In the genomic region with DNA sequence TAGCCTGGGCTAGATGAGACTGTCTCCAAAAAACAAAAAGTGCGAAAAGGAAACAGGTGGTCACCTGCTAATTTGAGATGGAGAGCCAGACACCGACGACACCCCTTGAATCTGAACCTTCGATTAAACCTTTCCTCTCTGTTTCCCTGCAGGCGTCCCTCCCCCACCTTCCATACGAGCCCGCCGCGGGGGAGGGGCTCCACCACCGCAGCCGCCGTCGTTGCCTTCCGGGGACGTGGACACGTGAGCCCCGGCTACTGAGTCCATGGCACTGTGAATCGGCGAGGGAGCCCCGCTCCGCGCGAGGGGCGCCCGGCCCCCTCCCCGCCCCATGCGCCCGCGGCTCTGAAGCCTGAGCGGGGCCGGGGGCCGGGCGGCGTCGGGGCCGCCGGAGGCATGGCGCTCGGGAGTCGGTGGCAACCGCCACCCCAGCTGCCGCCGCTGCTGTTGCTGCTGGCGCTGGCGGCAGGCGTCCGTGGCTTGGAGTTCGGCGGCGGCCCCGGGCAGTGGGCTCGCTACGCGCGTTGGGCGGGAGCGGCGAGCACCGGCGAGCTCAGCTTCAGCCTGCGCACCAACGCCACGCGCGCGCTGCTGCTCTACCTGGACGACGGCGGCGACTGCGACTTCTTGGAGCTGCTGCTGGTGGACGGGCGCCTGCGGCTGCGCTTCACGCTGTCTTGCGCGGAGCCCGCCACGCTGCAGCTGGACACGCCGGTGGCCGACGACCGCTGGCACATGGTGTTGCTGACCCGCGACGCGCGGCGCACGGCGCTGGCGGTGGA, we compare ENCODE assay signal across 7 mouse cellular contexts. TPM values are rescaled to one million over a fixed set of nuclear protein-coding genes. Genes with fewer than 3 reads are reported as not detected.
DNase-seq lines count a peak whose midpoint lies in the region; ATAC-seq and TF ChIP-seq lines count a peak whose summit lies in the region.

No protein-coding gene starts in this region.

- H3K27ac ChIP-seq in testis, adult 2 months (ENCODE audit: control insufficient read depth, insufficient read depth, low read depth, low read length) = no peak overlapping the region
- H3K27ac ChIP-seq in forebrain, embryonic 15.5 days (replicated peaks) = 0 out of 2 replicates have a peak overlapping the region, but pooled peaks have one; percentile 77
- no peak overlapping the region for H3K27ac ChIP-seq in midbrain, embryonic 14.5 days (replicated peaks; ENCODE audit: low read depth, low read length)

- no peak for TF ChIP-seq CTCF in testis, adult 2 months (IDR thresholded peaks at IDR 0.05; ENCODE audit: control insufficient read depth, insufficient read depth, insufficient replicate concordance, low read depth, low read length)

- H3K4me2 ChIP-seq in forebrain, embryonic 15.5 days (replicated peaks) = peak overlapping the region; percentile 64
- peak overlapping the region; percentile 53 for H3K4me2 ChIP-seq in midbrain, embryonic 14.5 days (ENCODE audit: low read length)

- WGBS in forebrain, embryonic 15.5 days = under 1% methylated on average over 69 of the region's 94 CpGs
- WGBS in midbrain, embryonic 14.5 days = under 1% methylated on average over 93 of the region's 94 CpGs

- no peak for DNase-seq in testis, postnatal 14 days (ENCODE audit: low spot score)
- peak; percentile 70 to 76 for DNase-seq in kidney, postnatal 4 days
- peak; percentile 75 for DNase-seq in midbrain, embryonic 14.5 days
- DNase-seq in cerebellum, adult 18-20 months = no peak

- peak overlapping the region; percentile 73 for H3K4me3 ChIP-seq in testis, adult 2 months (ENCODE audit: control insufficient read depth, low read depth, low read length)
- peak overlapping the region; percentile 38 for H3K4me3 ChIP-seq in forebrain, embryonic 15.5 days
- H3K4me3 ChIP-seq in midbrain, embryonic 14.5 days (replicated peaks; ENCODE audit: low read depth, low read length) = peak overlapping the region; percentile 28

- no peaks in the 10 kb centered on the region for H3K36me3 ChIP-seq in testis, adult 2 months (ENCODE audit: control insufficient read depth, insufficient read depth, low read length)
- no peaks in the 10 kb centered on the region for H3K36me3 ChIP-seq in forebrain, embryonic 15.5 days
- H3K36me3 ChIP-seq in midbrain, embryonic 14.5 days (ENCODE audit: control insufficient read depth, insufficient read depth, low read length) = peaks cover 17% of the 10 kb centered on the region

- no peaks in the 10 kb centered on the region for H3K9me3 ChIP-seq in forebrain, embryonic 15.5 days
- H3K9me3 ChIP-seq in midbrain, embryonic 14.5 days (ENCODE audit: control insufficient read depth, low read length) = no peaks in the 10 kb centered on the region

- no peak for TF ChIP-seq POLR2A in testis, adult 2 months (IDR thresholded peaks at IDR 0.05; ENCODE audit: control insufficient read depth, low read depth, low read length)

- no peaks in the 10 kb centered on the region for H3K27me3 ChIP-seq in testis, adult 2 months (ENCODE audit: control insufficient read depth, insufficient read depth, low read length)
- H3K27me3 ChIP-seq in forebrain, embryonic 15.5 days = peaks cover 24% of the 10 kb centered on the region; the same call in 1 of the 2 replicates
- H3K27me3 ChIP-seq in midbrain, embryonic 14.5 days (ENCODE audit: control insufficient read depth, insufficient read depth, low read length) = peaks cover 28% of the 10 kb centered on the region; the same call in 1 of the 2 replicates

- peak overlapping the region; percentile 46 for H3K9ac ChIP-seq in forebrain, embryonic 15.5 days (replicated peaks)
- peak overlapping the region; percentile 43 for H3K9ac ChIP-seq in midbrain, embryonic 14.5 days (replicated peaks; ENCODE audit: low read length)

- no peak for ATAC-seq in forebrain, embryonic 15.5 days (replicated peaks)
- ATAC-seq in midbrain, embryonic 14.5 days (ENCODE audit: low FRiP score, low TSS enrichment) = no peak
- ATAC-seq in megakaryocyte progenitor cell, adult 5-6 weeks (replicated peaks; ENCODE audit: poor library complexity) = no peak

- peaks cover 15% of the 10 kb centered on the region for H3K4me1 ChIP-seq in testis, adult 2 months (ENCODE audit: control insufficient read depth, insufficient read depth, low read length)
- H3K4me1 ChIP-seq in forebrain, embryonic 15.5 days = peaks cover 82% of the 10 kb centered on the region
- peaks cover 82% of the 10 kb centered on the region for H3K4me1 ChIP-seq in midbrain, embryonic 14.5 days (ENCODE audit: control insufficient read depth, insufficient read depth, low read length)

RNA-seq across cellular contexts. Expression of a gene that starts 9.3 kb away (rescaled TPM):
- 2.5 and 3.2 TPM in 2 replicates for polyA plus RNA-seq in testis, adult 2 months (2012; rRNA removed)
- 31.1 and 32.4 TPM in 2 replicates for polyA plus RNA-seq in forebrain, embryonic 15.5 days (2015; fragmentation: Nextera tagmentation; extraction: Ambion mirVana)
- polyA plus RNA-seq in midbrain, embryonic 14.5 days (2014; fragmentation: Nextera tagmentation; extraction: Ambion mirVana) = 54.1 and 105 TPM in 2 replicates
- not detected in 2 replicates for total RNA-seq in megakaryocyte progenitor cell, adult 5-6 weeks (2015)
- not detected in 2 replicates for total RNA-seq in megakaryocyte progenitor cell, adult 5-6 weeks (2017)

RNA-seq across cellular contexts. Expression of a gene that starts 28.7 kb away (rescaled TPM):
- 8.2 and 8.4 TPM in 2 replicates for polyA plus RNA-seq in testis, adult 2 months (2012; rRNA removed)
- 34.6 and 41.3 TPM in 2 replicates for polyA plus RNA-seq in forebrain, embryonic 15.5 days (2015; fragmentation: Nextera tagmentation; extraction: Ambion mirVana)
- polyA plus RNA-seq in midbrain, embryonic 14.5 days (2014; fragmentation: Nextera tagmentation; extraction: Ambion mirVana) = 32.9 and 58.5 TPM in 2 replicates
- 223 and 244 TPM in 2 replicates for total RNA-seq in megakaryocyte progenitor cell, adult 5-6 weeks (2015)
- total RNA-seq in megakaryocyte progenitor cell, adult 5-6 weeks (2017) = 283 and 290 TPM in 2 replicates

RNA-seq across cellular contexts. Expression of a gene that starts 43.6 kb away (rescaled TPM):
- 6.9 and 7.6 TPM in 2 replicates for polyA plus RNA-seq in testis, adult 2 months (2012; rRNA removed)
- 3.4 and 3.5 TPM in 2 replicates for polyA plus RNA-seq in forebrain, embryonic 15.5 days (2015; fragmentation: Nextera tagmentation; extraction: Ambion mirVana)
- 2.0 and 2.9 TPM in 2 replicates for polyA plus RNA-seq in midbrain, embryonic 14.5 days (2014; fragmentation: Nextera tagmentation; extraction: Ambion mirVana)
- 0.30 and 1.5 TPM in 2 replicates for total RNA-seq in megakaryocyte progenitor cell, adult 5-6 weeks (2015)
- 0.47 TPM in 1 of 2 replicates, not detected in the other for total RNA-seq in megakaryocyte progenitor cell, adult 5-6 weeks (2017)

Comparison
In these comparisons a context has a peak if more than half of its experiments do, and no peak if none do; other contexts are left out.
1. DNase-seq: peak in kidney, postnatal 4 days (2 of 2) and midbrain, embryonic 14.5 days (single experiment); none in testis, postnatal 14 days (single experiment) and cerebellum, adult 18-20 months (0 of 2).
2. Peak in every context shown above with its lines, with median percentiles within 50 percentile points of each other: H3K4me3 ChIP-seq.